Mouse (Mus musculus): Measurements from ENCODE around the gene Slc35d3.

GRCm38 (mm10) chr10:19879161-19879560 lies 27.9 kb upstream of the Slc35d3 start:
- TF ChIP-seq CTCF (conservative IDR thresholded peaks at IDR 0.05; ENCODE audit: insufficient read depth, insufficient read length, low read depth, low read length) (no peak), POLR2A (IDR thresholded peaks at IDR 0.05; ENCODE audit: low read depth, low read length) (no peak)
